Mouse (Mus musculus): ENCODE measurements at regions not wholly inside any gene's neighbourhood (a gene's known extent, or its start where the extent isn't known, plus 50 kb on each side); places are given as distances from the start of the nearest gene placed in this dataset.

- Histone ChIP-seq H3K4me3 (no peak overlapping the region), H3K27ac (no peak overlapping the region), H3K9me3 (no peaks in the 10 kb centered on the region), H3K9ac (no peak overlapping the region), H3K4me1 (no peaks in the 10 kb centered on the region), H3K4me2 (no peak overlapping the region), H3K36me3 (no peaks in the 10 kb centered on the region), H3K27me3 (no peaks in the 10 kb centered on the region)
- 86% methylated on average over 7 of the region's 7 CpGs for WGBS
- ATAC-seq (ENCODE audit: insufficient number of reproducible peaks, insufficient read depth, low FRiP score, low TSS enrichment, low read depth) = no peak
These were observed 96.8 kb upstream of the Slc22a12 start for GRCm38 (mm10) chr19:6639681-6640080.

GRCm38 (mm10) chr19:6633400-6633799 is 90.6 kb upstream of the Slc22a12 start:
- Histone ChIP-seq H3K27me3 (no peaks in the 10 kb centered on the region), H3K27ac (no peak overlapping the region), H3K4me2 (no peak overlapping the region), H3K9ac (no peak overlapping the region), H3K36me3 (no peaks in the 10 kb centered on the region), H3K9me3 (no peaks in the 10 kb centered on the region), H3K4me3 (no peak overlapping the region), H3K4me1 (no peaks in the 10 kb centered on the region)
- WGBS = 52% methylated on average over 10 of the region's 10 CpGs
- no peak for ATAC-seq (ENCODE audit: insufficient number of reproducible peaks, insufficient read depth, low FRiP score, low TSS enrichment, low read depth)

- Histone ChIP-seq H3K36me3 (no peaks in the 10 kb centered on the region), H3K9ac (no peak overlapping the region), H3K27me3 (no peaks in the 10 kb centered on the region), H3K9me3 (no peaks in the 10 kb centered on the region), H3K4me2 (no peak overlapping the region), H3K4me1 (no peaks in the 10 kb centered on the region), H3K4me3 (no peak overlapping the region), H3K27ac (no peak overlapping the region)
- 90% methylated on average over 5 of the region's 5 CpGs for WGBS
- ATAC-seq (ENCODE audit: insufficient number of reproducible peaks, insufficient read depth, low FRiP score, low TSS enrichment, low read depth) = no peak
These were observed 89.0 kb upstream of the Slc22a12 start for GRCm38 (mm10) chr19:6631817-6632216.

- H3K36me3 ChIP-seq = no peaks in the 10 kb centered on the region
- no peak overlapping the region for H3K4me2 ChIP-seq
- WGBS = 64% methylated on average over 4 of the region's 4 CpGs
- H3K4me1 ChIP-seq = no peaks in the 10 kb centered on the region
- H3K9ac ChIP-seq = no peak overlapping the region
- no peak overlapping the region for H3K4me3 ChIP-seq
- no peaks in the 10 kb centered on the region for H3K9me3 ChIP-seq
- ATAC-seq (ENCODE audit: insufficient number of reproducible peaks, insufficient read depth, low FRiP score, low TSS enrichment, low read depth) = no peak
- H3K27ac ChIP-seq = no peak overlapping the region
- H3K27me3 ChIP-seq = no peaks in the 10 kb centered on the region
These were observed 87.7 kb upstream of the Slc22a12 start for GRCm38 (mm10) chr19:6630613-6630940.

GRCm38 (mm10) chr19:6629911-6630612 is 87.2 kb upstream of the Slc22a12 start:
- H3K27ac ChIP-seq = no peak overlapping the region
- H3K4me3 ChIP-seq = no peak overlapping the region
- H3K27me3 ChIP-seq = no peaks in the 10 kb centered on the region
- no peak for ATAC-seq (ENCODE audit: insufficient number of reproducible peaks, insufficient read depth, low FRiP score, low TSS enrichment, low read depth)
- no peak overlapping the region for H3K4me2 ChIP-seq
- no peaks in the 10 kb centered on the region for H3K36me3 ChIP-seq
- WGBS = 86% methylated on average over 9 of the region's 9 CpGs
- H3K4me1 ChIP-seq = no peaks in the 10 kb centered on the region
- H3K9me3 ChIP-seq = no peaks in the 10 kb centered on the region
- no peak overlapping the region for H3K9ac ChIP-seq

- Histone ChIP-seq H3K4me2 (no peak overlapping the region), H3K9me3 (0 out of 2 replicates have a peak, but pooled peaks cover 2% of the 10 kb centered on the region), H3K4me3 (no peak overlapping the region), H3K4me1 (no peaks in the 10 kb centered on the region), H3K27ac (no peak overlapping the region), H3K27me3 (no peaks in the 10 kb centered on the region), H3K9ac (no peak overlapping the region), H3K36me3 (no peaks in the 10 kb centered on the region)
- 56% methylated on average over 3 of the region's 3 CpGs for WGBS
- ATAC-seq (ENCODE audit: insufficient number of reproducible peaks, insufficient read depth, low FRiP score, low TSS enrichment, low read depth) = no peak
These were observed 82.7 kb upstream of the Slc22a12 start for GRCm38 (mm10) chr19:6625574-6625973.

- ATAC-seq (ENCODE audit: insufficient number of reproducible peaks, insufficient read depth, low FRiP score, low TSS enrichment, low read depth) = no peak
- no peaks in the 10 kb centered on the region for H3K27me3 ChIP-seq
- H3K4me1 ChIP-seq = no peaks in the 10 kb centered on the region
- H3K27ac ChIP-seq = no peak overlapping the region
- H3K4me3 ChIP-seq = no peak overlapping the region
- no peaks in the 10 kb centered on the region for H3K36me3 ChIP-seq
- no peak overlapping the region for H3K4me2 ChIP-seq
- WGBS = 89% methylated on average over 6 of the region's 6 CpGs
- H3K9me3 ChIP-seq = 0 out of 2 replicates have a peak, but pooled peaks cover 2% of the 10 kb centered on the region
- H3K9ac ChIP-seq = no peak overlapping the region
These were observed 78.2 kb upstream of the Slc22a12 start for GRCm38 (mm10) chr19:6621023-6621422.

- Histone ChIP-seq H3K36me3 (no peaks in the 10 kb centered on the region), H3K4me2 (no peak overlapping the region), H3K9ac (no peak overlapping the region), H3K27ac (no peak overlapping the region), H3K27me3 (no peaks in the 10 kb centered on the region), H3K4me1 (no peaks in the 10 kb centered on the region), H3K9me3 (0 out of 2 replicates have a peak, but pooled peaks cover 2% of the 10 kb centered on the region), H3K4me3 (no peak overlapping the region)
- 81% methylated on average over 6 of the region's 6 CpGs for WGBS
- ATAC-seq (ENCODE audit: insufficient number of reproducible peaks, insufficient read depth, low FRiP score, low TSS enrichment, low read depth) = no peak
These were observed 76.7 kb upstream of the Slc22a12 start for GRCm38 (mm10) chr19:6619546-6619945.

GRCm38 (mm10) chr19:6616659-6617058 is 73.8 kb upstream of the Slc22a12 start:
- Histone ChIP-seq H3K9me3 (no peaks in the 10 kb centered on the region), H3K27me3 (no peaks in the 10 kb centered on the region), H3K36me3 (no peaks in the 10 kb centered on the region), H3K4me3 (no peak overlapping the region), H3K4me1 (no peaks in the 10 kb centered on the region), H3K9ac (no peak overlapping the region), H3K4me2 (no peak overlapping the region), H3K27ac (no peak overlapping the region)
- 79% methylated on average over 5 of the region's 5 CpGs for WGBS
- ATAC-seq (ENCODE audit: insufficient number of reproducible peaks, insufficient read depth, low FRiP score, low TSS enrichment, low read depth) = no peak

GRCm38 (mm10) chr19:6612441-6612840 is 69.6 kb upstream of the Slc22a12 start:
- no peak overlapping the region for H3K27ac ChIP-seq
- WGBS = 67% methylated on average over 7 of the region's 7 CpGs
- no peaks in the 10 kb centered on the region for H3K9me3 ChIP-seq
- 0 out of 2 replicates have a peak, but pooled peaks cover 3% of the 10 kb centered on the region for H3K4me1 ChIP-seq
- H3K27me3 ChIP-seq = no peaks in the 10 kb centered on the region
- no peak overlapping the region for H3K4me2 ChIP-seq
- no peak for ATAC-seq (ENCODE audit: insufficient number of reproducible peaks, insufficient read depth, low FRiP score, low TSS enrichment, low read depth)
- H3K36me3 ChIP-seq = no peaks in the 10 kb centered on the region
- no peak overlapping the region for H3K4me3 ChIP-seq
- H3K9ac ChIP-seq = no peak overlapping the region

GRCm38 (mm10) chr19:6611921-6612320 is 69.1 kb upstream of the Slc22a12 start:
- 0 out of 2 replicates have a peak, but pooled peaks cover 3% of the 10 kb centered on the region for H3K4me1 ChIP-seq
- H3K4me3 ChIP-seq = no peak overlapping the region
- H3K36me3 ChIP-seq = no peaks in the 10 kb centered on the region
- H3K9ac ChIP-seq = no peak overlapping the region
- WGBS = 74% methylated on average over 5 of the region's 5 CpGs
- H3K27me3 ChIP-seq = no peaks in the 10 kb centered on the region
- no peaks in the 10 kb centered on the region for H3K9me3 ChIP-seq
- no peak for ATAC-seq (ENCODE audit: insufficient number of reproducible peaks, insufficient read depth, low FRiP score, low TSS enrichment, low read depth)
- no peak overlapping the region for H3K27ac ChIP-seq
- no peak overlapping the region for H3K4me2 ChIP-seq

- 72% methylated on average over 5 of the region's 5 CpGs for WGBS
- no peak overlapping the region for H3K27ac ChIP-seq
- H3K4me2 ChIP-seq = no peak overlapping the region
- 0 out of 2 replicates have a peak, but pooled peaks cover 3% of the 10 kb centered on the region for H3K4me1 ChIP-seq
- no peaks in the 10 kb centered on the region for H3K9me3 ChIP-seq
- H3K4me3 ChIP-seq = no peak overlapping the region
- H3K9ac ChIP-seq = no peak overlapping the region
- no peaks in the 10 kb centered on the region for H3K36me3 ChIP-seq
- H3K27me3 ChIP-seq = no peaks in the 10 kb centered on the region
- ATAC-seq (ENCODE audit: insufficient number of reproducible peaks, insufficient read depth, low FRiP score, low TSS enrichment, low read depth) = no peak
These were observed 67.9 kb upstream of the Slc22a12 start for GRCm38 (mm10) chr19:6610715-6611114.

Measured in embryonic facial prominence, embryonic 13.5 days (tissue).